Mouse (Mus musculus) midbrain, embryonic 15.5 days (tissue): ENCODE measurements around the gene Kcnj15. TPM values are rescaled to one million over a fixed set of nuclear protein-coding genes. Genes with fewer than 3 reads are reported as not detected.

Source experiments
- ATAC-seq: fragments of 200-750 bp; cut with Nextera tagmentation; replicated peaks from 2 replicates; pipeline ENCODE4 v1.8.0; 2017; ENCODE audit warnings: moderate TSS enrichment
- H3K27ac ChIP-seq: fragments of 300-500 bp; sonication (generic); 2 replicates; pipeline ENCODE4 v1.5.1; 2015; ENCODE audit warnings: mild to moderate bottlenecking, inconsistent platforms
- H3K27me3 ChIP-seq: fragments of 300-500 bp; sonication (generic); replicated peaks from 2 replicates; pipeline ENCODE4 v1.6.1; 2015; ENCODE audit warnings: inconsistent platforms
- H3K36me3 ChIP-seq: fragments of 300-500 bp; sonication (generic); replicated peaks from 2 replicates; pipeline ENCODE4 v1.6.1; 2015; ENCODE audit warnings: inconsistent platforms
- H3K4me1 ChIP-seq: fragments of 300-500 bp; sonication (generic); 2 replicates; pipeline ENCODE4 v1.6.1; 2015; ENCODE audit warnings: inconsistent platforms
- H3K4me2 ChIP-seq: fragments of 300-500 bp; sonication (generic); 2 replicates; pipeline ENCODE4 v1.6.1; 2015; ENCODE audit warnings: inconsistent platforms, mild to moderate bottlenecking, moderate library complexity
- H3K4me3 ChIP-seq: fragments of 300-500 bp; sonication (generic); 2 replicates; pipeline ENCODE4 v1.5.1; 2015; ENCODE audit warnings: mild to moderate bottlenecking, inconsistent platforms
- H3K9ac ChIP-seq: fragments of 300-500 bp; sonication (generic); 2 replicates; pipeline ENCODE4 v1.6.1; 2015; ENCODE audit warnings: mild to moderate bottlenecking, inconsistent platforms
- H3K9me3 ChIP-seq: fragments of 300-500 bp; sonication (generic); 2 replicates; pipeline ENCODE4 v1.6.1; 2016; ENCODE audit warnings: inconsistent platforms
- WGBS: fragments of 180-500 bp; shearing (Covaris S2); methylation state at CpG from one replicate; pipeline ENCODE4 v1.1.7; 2015; ENCODE audit warnings: mixed read lengths; 5-methylcytosine and 5-hydroxymethylcytosine counted together
- polyA plus RNA-seq: library from polyadenylated mRNA; unstranded; fragments of >200 nt; fragmentation: Nextera tagmentation; extraction: Ambion mirVana; gene quantifications from 2 replicates; pipeline ENCODE4 v1.2.1, GENCODE M21; 2015

Gene Kcnj15
- polyA plus RNA-seq, 1 experiment from 2014 or later: 0.19 TPM

DNA sequence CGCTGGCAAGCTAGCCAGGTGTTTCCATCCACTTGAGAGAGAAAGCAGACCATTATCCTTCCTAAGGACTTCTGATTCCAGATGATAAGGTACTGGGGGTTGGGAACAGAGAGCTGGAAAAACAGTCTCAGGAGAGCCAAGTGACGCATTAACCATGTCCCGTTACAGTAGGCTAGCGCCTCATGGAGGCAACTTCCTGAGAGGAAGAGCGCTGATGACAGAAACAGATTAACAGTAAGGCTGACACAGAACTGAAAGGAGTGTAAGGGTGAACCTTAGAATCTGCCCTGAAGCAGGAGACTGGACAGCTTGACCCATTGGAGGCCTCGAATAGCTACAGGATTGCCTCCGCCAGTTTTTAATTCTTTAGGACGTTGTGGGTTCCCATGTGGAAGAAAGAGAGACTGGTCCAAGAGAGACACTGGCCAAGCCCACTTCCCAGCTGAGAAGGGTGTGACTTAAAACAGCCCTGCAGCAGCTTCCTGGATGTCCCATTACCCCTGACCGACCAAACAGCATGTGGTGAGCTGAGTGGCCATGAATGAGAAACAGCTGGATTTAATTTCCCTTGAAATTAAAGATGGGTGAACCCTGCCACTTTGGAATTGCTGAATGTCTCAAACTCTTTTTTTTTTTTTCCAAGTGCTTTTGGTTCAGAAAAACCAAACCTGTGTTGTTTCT is 64.7 kb downstream of the Kcnj15 start:
- Histone ChIP-seq H3K36me3 (no peaks in the 10 kb centered on the region), H3K9me3 (no peaks in the 10 kb centered on the region), H3K4me3 (no peak overlapping the region), H3K4me1 (no peaks in the 10 kb centered on the region), H3K4me2 (no peak overlapping the region), H3K9ac (no peak overlapping the region), H3K27ac (no peak overlapping the region), H3K27me3 (no peaks in the 10 kb centered on the region)
- WGBS: 83% methylated on average over 9 of the region's 9 CpGs
- ATAC-seq: no peak

DNA sequence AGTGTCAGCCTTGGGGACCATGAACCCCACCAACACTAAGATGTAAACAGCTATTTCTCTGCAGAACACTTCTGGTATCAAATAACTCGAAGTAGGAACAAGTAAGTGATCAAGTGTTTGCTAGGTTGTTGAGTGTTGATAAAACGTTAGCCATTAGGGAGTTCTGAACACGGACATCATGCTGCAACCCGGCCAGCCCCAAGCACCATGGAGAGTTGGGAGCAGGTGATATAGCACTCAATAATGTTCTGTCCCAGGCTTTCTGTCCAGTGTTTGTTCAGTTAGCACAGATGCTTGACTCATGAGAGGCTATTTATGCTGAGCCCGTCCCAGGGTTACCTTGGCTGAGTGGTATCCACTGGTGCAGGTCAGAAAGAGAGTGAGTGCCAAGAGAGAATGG is 74.8 kb downstream of the Kcnj15 start:
- WGBS: 87% methylated on average over 5 of the region's 5 CpGs
- Histone ChIP-seq H3K4me3 (no peak overlapping the region), H3K27ac (no peak overlapping the region), H3K9ac (no peak overlapping the region), H3K9me3 (no peaks in the 10 kb centered on the region), H3K36me3 (no peaks in the 10 kb centered on the region), H3K27me3 (no peaks in the 10 kb centered on the region), H3K4me1 (no peaks in the 10 kb centered on the region), H3K4me2 (no peak overlapping the region)
- no peak for ATAC-seq

GRCm38 (mm10) chr16:95340885-95341791 is 83.8 kb downstream of the Kcnj15 start:
- Histone ChIP-seq H3K4me1 (peaks cover 12% of the 10 kb centered on the region), H3K36me3 (no peaks in the 10 kb centered on the region), H3K4me3 (no peak overlapping the region; the same call in 1 of the 2 replicates), H3K9me3 (no peaks in the 10 kb centered on the region), H3K9ac (no peak overlapping the region), H3K27me3 (no peaks in the 10 kb centered on the region), H3K27ac (peak overlapping the region; percentile 18; the same call in 1 of the 2 replicates), H3K4me2 (peak overlapping the region; percentile 36)
- WGBS: 22% methylated on average over 28 of the region's 28 CpGs
- ATAC-seq: peak; percentile 86

DNA sequence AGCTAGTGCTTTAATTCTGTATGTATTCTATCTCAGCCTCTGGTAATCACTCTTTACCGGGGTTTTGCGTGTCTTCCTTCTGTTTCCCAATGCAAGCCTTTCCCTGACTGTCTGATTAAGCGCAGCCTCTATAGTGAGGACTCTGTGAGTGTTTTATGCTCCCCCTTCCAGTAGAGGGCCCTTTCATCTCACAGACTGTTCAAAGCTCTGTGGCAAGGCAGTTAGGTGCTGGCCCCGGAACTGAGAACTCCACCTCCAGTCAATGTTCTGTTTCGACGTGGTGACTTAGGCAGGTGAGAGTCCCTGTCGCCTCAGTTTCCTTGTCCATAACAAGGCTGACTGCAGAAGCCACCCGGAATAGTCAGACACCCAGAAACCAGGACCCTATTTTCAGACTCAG is 84.7 kb downstream of the Kcnj15 start:
- 75% methylated on average over 8 of the region's 8 CpGs for WGBS
- ATAC-seq: no peak

GRCm38 (mm10) chr16:95344961-95345360 is 87.6 kb downstream of the Kcnj15 start:
- Histone ChIP-seq H3K9me3 (no peaks in the 10 kb centered on the region), H3K4me1 (peaks cover 12% of the 10 kb centered on the region), H3K9ac (no peak overlapping the region), H3K36me3 (no peaks in the 10 kb centered on the region), H3K4me3 (no peak overlapping the region), H3K27ac (no peak overlapping the region), H3K27me3 (no peaks in the 10 kb centered on the region; the same call in 1 of the 2 replicates), H3K4me2 (no peak overlapping the region)
- WGBS: 73% methylated on average over 10 of the region's 10 CpGs
- ATAC-seq: no peak

More for the DNA sequence above, 84.7 kb downstream of the Kcnj15 start:
- Histone ChIP-seq H3K4me2 (no peak overlapping the region), H3K9ac (no peak overlapping the region), H3K27ac (no peak overlapping the region), H3K9me3 (no peaks in the 10 kb centered on the region), H3K36me3 (no peaks in the 10 kb centered on the region), H3K4me1 (peaks cover 12% of the 10 kb centered on the region), H3K4me3 (no peak overlapping the region), H3K27me3 (no peaks in the 10 kb centered on the region)

DNA sequence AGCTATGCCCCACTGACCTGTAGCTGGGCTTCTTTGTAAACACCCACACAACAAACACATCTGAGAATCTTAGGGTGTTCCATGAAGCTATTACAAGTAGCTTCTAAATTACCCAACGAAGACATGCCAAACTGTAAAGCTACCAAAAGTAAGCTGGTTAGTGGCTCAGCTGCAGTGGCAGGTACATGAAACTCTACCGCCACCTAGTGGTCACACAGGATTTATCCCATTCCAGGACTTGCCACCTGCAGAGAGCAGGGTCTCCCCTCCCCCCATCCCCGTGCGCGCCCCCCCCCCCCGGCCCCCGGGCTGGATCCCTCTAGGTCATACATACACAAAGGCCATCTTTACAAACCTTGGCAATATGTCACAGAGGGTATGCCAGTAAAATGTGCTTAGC is 88.5 kb downstream of the Kcnj15 start:
- H3K36me3 ChIP-seq: no peaks in the 10 kb centered on the region
- H3K4me2 ChIP-seq: no peak overlapping the region
- H3K9me3 ChIP-seq: no peaks in the 10 kb centered on the region
- H3K4me1 ChIP-seq: peaks cover 11% of the 10 kb centered on the region
- 4% methylated on average over 5 of the region's 7 CpGs for WGBS
- no peak overlapping the region for H3K9ac ChIP-seq
- H3K4me3 ChIP-seq: no peak overlapping the region
- no peaks in the 10 kb centered on the region; the same call in 1 of the 2 replicates for H3K27me3 ChIP-seq
- no peak overlapping the region for H3K27ac ChIP-seq
- ATAC-seq: 0 out of 2 replicates have a peak, but pooled peaks have one; percentile 19

GRCm38 (mm10) chr16:95347202-95347601 is 89.8 kb downstream of the Kcnj15 start:
- no peak overlapping the region for H3K4me2 ChIP-seq
- no peak for ATAC-seq
- H3K9ac ChIP-seq: no peak overlapping the region
- 12% methylated on average over 3 of the region's 3 CpGs for WGBS
- H3K4me3 ChIP-seq: no peak overlapping the region
- H3K36me3 ChIP-seq: no peaks in the 10 kb centered on the region
- no peaks in the 10 kb centered on the region for H3K9me3 ChIP-seq
- H3K4me1 ChIP-seq: peaks cover 7% of the 10 kb centered on the region; the same call in 1 of the 2 replicates
- H3K27ac ChIP-seq: no peak overlapping the region
- H3K27me3 ChIP-seq: no peaks in the 10 kb centered on the region; the same call in 1 of the 2 replicates

- H3K36me3 ChIP-seq: no peaks in the 10 kb centered on the region
- 89% methylated on average over 9 of the region's 9 CpGs for WGBS
- H3K9ac ChIP-seq: no peak overlapping the region
- no peaks in the 10 kb centered on the region; the same call in 1 of the 2 replicates for H3K27me3 ChIP-seq
- peaks cover 7% of the 10 kb centered on the region; the same call in 1 of the 2 replicates for H3K4me1 ChIP-seq
- H3K4me2 ChIP-seq: no peak overlapping the region
- no peak overlapping the region for H3K4me3 ChIP-seq
- no peaks in the 10 kb centered on the region for H3K9me3 ChIP-seq
- ATAC-seq: no peak
- no peak overlapping the region for H3K27ac ChIP-seq
Measured at GRCm38 (mm10) chr16:95348555-95348954, 91.2 kb downstream of the Kcnj15 start.

DNA sequence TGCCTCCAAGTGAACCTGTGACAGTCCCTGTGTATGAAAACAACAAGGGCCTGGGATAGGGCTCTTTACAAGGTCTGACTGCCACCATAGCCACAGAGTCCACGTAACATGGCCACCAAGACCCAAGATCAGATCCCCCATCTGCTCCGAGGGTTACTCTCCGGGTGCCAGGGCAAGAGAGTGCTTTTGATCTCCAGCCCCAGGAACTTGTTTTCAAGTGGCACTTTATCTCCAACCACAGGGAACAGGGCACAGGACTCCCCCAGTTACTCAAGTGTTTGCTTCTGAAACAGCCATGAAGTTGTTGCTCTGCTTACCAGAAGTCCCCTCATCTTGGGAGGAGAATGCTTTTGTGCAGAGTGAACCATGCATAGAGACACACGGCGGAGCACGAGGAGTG is 92.0 kb downstream of the Kcnj15 start:
- Histone ChIP-seq H3K36me3 (no peaks in the 10 kb centered on the region), H3K27me3 (no peaks in the 10 kb centered on the region; the same call in 1 of the 2 replicates), H3K4me2 (no peak overlapping the region), H3K9me3 (no peaks in the 10 kb centered on the region), H3K9ac (no peak overlapping the region), H3K4me1 (peaks cover 7% of the 10 kb centered on the region; the same call in 1 of the 2 replicates), H3K4me3 (no peak overlapping the region), H3K27ac (no peak overlapping the region)
- no peak for ATAC-seq
- WGBS: 90% methylated on average over 6 of the region's 6 CpGs

DNA sequence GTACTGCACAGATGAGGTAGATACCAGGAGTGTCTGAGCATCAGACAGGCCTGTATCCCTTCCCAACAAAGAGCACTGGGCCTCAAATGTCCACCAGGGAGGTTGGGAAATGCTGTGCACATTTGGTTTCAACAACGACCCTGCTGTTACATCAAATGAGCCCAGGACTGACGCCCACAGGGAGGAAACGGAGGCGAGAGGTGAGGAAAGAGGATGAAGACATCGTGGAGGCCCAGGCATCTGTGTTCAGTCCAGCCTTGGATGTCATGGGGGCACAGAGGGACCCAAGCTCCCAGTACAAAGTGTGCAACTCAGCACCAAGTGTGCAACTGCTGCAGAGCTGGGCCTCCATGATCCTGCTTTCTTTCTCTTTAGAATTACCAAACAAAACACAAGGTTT is 92.4 kb downstream of the Kcnj15 start:
- no peaks in the 10 kb centered on the region for H3K9me3 ChIP-seq

More for the DNA sequence above, 92.4 kb downstream of the Kcnj15 start:
- H3K9ac ChIP-seq: no peak overlapping the region
- H3K36me3 ChIP-seq: no peaks in the 10 kb centered on the region
- no peaks in the 10 kb centered on the region; the same call in 1 of the 2 replicates for H3K27me3 ChIP-seq
- H3K4me2 ChIP-seq: no peak overlapping the region
- H3K4me1 ChIP-seq: peaks cover 7% of the 10 kb centered on the region; the same call in 1 of the 2 replicates
- H3K4me3 ChIP-seq: no peak overlapping the region
- 87% methylated on average over 5 of the region's 5 CpGs for WGBS
- no peak for ATAC-seq
- H3K27ac ChIP-seq: no peak overlapping the region
